Mouse (Mus musculus): ENCODE results near the gene Cd69.

The Cd69 gene

DNA sequence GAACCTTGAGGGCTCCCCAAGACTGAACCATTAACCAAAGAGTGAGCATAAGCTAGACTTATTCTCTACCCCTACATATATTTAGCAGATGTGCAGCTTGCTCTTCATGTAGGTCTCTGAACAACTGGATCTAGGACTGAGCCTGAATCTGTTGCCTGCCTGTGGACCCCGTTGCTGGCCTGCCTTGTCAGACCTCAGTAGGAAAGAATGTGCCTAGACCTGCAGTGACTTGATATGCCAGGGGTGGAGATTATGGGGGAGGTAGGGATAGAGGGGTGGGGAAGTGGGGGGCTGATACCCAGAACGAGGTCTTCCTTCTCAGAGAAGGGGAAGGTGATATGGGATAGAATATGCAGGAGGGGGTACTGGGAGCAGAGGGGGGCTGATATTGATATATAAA, 51.6 kb downstream of the Cd69 start:
- no peak for DNase-seq (ENCODE audit: low spot score)

DNA sequence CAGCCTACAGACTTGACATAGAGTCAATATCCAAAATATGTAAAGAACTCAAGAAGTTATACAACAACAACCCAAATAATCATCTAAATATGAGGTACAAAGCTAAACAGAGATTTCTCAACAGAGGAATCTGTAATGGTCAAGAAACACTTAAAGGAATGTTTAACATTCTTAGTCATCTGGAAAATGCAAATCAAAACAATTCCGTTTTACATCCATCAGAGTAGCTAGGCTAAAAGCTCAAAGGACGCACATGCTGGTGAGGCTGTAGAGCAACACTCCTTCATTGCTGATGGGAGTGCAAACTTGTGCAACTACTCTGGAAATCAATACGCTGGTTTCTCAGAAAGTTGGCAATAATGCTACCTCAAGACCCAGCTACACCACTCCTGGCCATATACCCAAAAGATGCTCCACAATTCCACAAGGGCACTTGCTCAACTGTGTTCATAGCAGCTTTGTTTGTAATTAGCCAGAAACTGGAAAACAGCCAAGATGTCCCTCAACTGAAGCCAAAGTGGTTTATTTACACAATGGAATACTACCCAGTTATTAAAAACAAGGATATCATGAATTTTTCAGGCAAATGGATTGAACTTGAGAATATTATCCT, 52.9 kb downstream of the Cd69 start:
- no peak for DNase-seq (ENCODE audit: low spot score)

DNA sequence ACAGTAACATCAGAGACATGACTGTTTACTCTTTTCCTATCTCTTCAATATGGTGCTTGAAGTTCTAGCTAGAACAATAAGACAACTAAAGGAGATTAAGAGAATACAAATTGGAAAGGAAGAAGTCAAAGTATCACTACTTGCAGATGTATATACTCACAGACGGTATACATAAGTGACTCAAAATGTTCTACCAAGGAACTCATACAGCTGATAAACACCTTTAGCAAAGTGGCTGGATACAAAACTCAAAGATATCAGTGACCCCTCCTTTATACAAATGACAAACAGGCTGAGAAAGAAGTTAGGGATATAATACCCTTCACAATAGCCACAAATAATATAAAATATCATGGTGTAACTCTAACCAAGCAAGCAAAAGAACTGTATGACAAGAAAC, 54.2 kb downstream of the Cd69 start:
- DNase-seq (ENCODE audit: low spot score): no peak

DNA sequence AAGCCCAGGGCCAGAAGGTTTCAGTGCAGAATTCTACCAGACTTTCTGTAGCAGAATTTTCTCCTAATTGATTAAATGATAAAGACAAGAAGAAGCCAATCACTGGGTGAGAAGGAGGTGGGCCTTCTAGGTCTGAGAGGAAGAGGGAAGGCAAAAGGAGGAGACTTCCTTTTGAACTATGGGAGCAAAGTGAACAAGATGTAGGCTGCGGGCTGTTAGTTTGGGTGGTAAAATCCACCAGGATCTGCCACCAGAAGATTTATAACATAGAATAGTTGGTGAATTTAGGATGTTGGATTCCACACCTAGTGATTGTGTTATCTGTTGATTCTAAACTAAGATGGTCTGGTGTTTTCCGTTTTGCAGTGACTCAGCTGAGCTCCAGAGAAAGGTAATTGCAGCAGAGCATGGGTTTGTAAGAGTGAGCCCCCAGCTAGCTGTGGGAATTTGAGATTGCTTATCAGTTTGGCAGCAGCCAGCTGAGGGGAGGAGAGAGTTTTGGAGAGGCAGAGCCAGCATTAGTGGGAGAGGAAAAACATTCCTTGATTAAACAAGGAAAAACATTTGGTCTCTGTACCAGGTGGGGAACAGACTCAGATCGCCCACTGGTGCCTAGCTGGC, 55.2 kb downstream of the Cd69 start:
- no peak for DNase-seq (ENCODE audit: low spot score)

DNA sequence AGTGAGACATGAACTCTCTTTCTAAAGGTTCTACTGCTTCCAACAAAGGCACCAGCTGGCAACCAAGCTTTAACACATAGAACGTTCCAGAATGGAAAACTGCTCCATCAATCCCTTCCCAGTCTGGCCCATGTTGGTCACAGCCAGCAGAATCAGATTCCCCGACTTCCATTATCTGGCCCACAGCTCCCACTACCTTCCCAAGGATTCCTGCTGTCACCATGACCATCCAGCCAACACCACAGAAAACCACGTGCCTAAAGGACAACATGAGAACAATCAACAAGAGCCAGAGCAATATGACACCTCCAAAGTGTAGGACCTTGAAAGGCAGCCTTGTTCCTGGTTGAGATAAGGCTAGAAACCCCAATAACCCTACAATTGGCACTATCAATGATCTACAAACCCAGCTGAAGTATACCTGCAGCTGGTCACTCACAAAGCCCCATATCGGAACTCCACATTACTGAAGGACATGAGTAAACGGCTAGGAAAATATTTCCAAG, 57.0 kb downstream of the Cd69 start:
- DNase-seq (ENCODE audit: low spot score): no peak

All from c-Kit-positive CD71-positive TER-119-positive erythroid progenitor cells, embryonic 14.5 days (primary cell).